Mouse (Mus musculus) stomach, postnatal 0 days (tissue): ENCODE data around the gene Bcar3.

Experiments used
- CTCF ChIP-seq: IDR thresholded peaks from 2 replicates; pipeline ENCODE4 v1.5.1; 2016; ENCODE audit warnings: antibody characterized with exemption, low read depth, mild to moderate bottlenecking, moderate library complexity
- EP300 ChIP-seq: optimal IDR thresholded peaks from 2 replicates; pipeline ENCODE3; 2016; ENCODE audit warnings: antibody characterized with exemption

GRCm38 (mm10) chr3:122381591-122381990 is 87.7 kb downstream of the Bcar3 start:
- TF ChIP-seq CTCF (no peak), EP300 (no peak)
